ENCODE assay signal across 8 mouse cellular contexts in genomic region chr5:12030002-12030401, GRCm38 (mm10).
A peak's percentile ranks its signal among the peaks of the same experiment; 100 is the strongest.
DNase-seq lines count a peak whose midpoint lies in the region; ATAC-seq lines count a peak whose summit lies in the region.

No protein-coding gene starts in this region.

- H3K9me3 ChIP-seq in embryonic facial prominence, embryonic 10.5 days: no peaks in the 10 kb centered on the region
- H3K9me3 ChIP-seq in midbrain, embryonic 10.5 days (replicated peaks): no peaks in the 10 kb centered on the region
- H3K9me3 ChIP-seq in stomach, embryonic 16.5 days (replicated peaks; ENCODE audit: control insufficient read depth, low read length): no peaks in the 10 kb centered on the region

- peak; percentile 52 to 76 for DNase-seq in heart, postnatal 10 days
- no peak for DNase-seq in heart, postnatal 25 days (ENCODE audit: low spot score)
- DNase-seq in adipocyte (ENCODE audit: low spot score): peak; percentile 71
- peak; percentile 48 for DNase-seq in embryonic facial prominence, embryonic 10.5 days (ENCODE audit: low spot score)
- peak; percentile 47 for DNase-seq in hindlimb bud, embryonic 11.5 days (ENCODE audit: extremely low spot score, low read depth, low spot score)
- DNase-seq in layer of hippocampus, postnatal 14 days (ENCODE audit: low spot score in 2 of 2): peak; percentile 12 to 74
- peak; percentile 37 for DNase-seq in midbrain, embryonic 10.5 days (ENCODE audit: low spot score)

- 0 out of 2 replicates have a peak, but pooled peaks have one; percentile 47 for ATAC-seq in stomach, embryonic 16.5 days (ENCODE audit: insufficient read depth, low FRiP score)

- intact Hi-C loops in heart, postnatal 10 days (cut with DNase I): loop anchor here (1.0 to 5.0 kb wide), 3 partner anchors 353 to 527 kb away; partner anchors contain the start of gene Sema3d
- intact Hi-C loops in heart, postnatal 25 days (cut with DNase I): loop anchor here (5.0 kb wide), 3 partner anchors 352 to 527 kb away; partner anchors contain the start of gene Sema3d

- no peaks in the 10 kb centered on the region for H3K27me3 ChIP-seq in embryonic facial prominence, embryonic 10.5 days (replicated peaks; ENCODE audit: low read depth, poor library complexity, severe bottlenecking)
- no peaks in the 10 kb centered on the region for H3K27me3 ChIP-seq in midbrain, embryonic 10.5 days (ENCODE audit: low read depth, poor library complexity, severe bottlenecking)
- H3K27me3 ChIP-seq in stomach, embryonic 16.5 days (ENCODE audit: control insufficient read depth, insufficient read depth, low read length): no peaks in the 10 kb centered on the region

- no peak overlapping the region for H3K27ac ChIP-seq in embryonic facial prominence, embryonic 10.5 days (replicated peaks)
- H3K27ac ChIP-seq in midbrain, embryonic 10.5 days (replicated peaks): no peak overlapping the region
- H3K27ac ChIP-seq in stomach, embryonic 16.5 days (ENCODE audit: low read length): no peak overlapping the region

- no peak overlapping the region for H3K4me3 ChIP-seq in embryonic facial prominence, embryonic 10.5 days
- no peak overlapping the region for H3K4me3 ChIP-seq in midbrain, embryonic 10.5 days
- no peak overlapping the region for H3K4me3 ChIP-seq in stomach, embryonic 16.5 days (replicated peaks; ENCODE audit: low read length)

- H3K4me2 ChIP-seq in stomach, embryonic 16.5 days (ENCODE audit: low read depth, low read length): no peak overlapping the region

- no peak overlapping the region for H3K9ac ChIP-seq in stomach, embryonic 16.5 days (ENCODE audit: low read length)

- H3K36me3 ChIP-seq in embryonic facial prominence, embryonic 10.5 days (replicated peaks): no peaks in the 10 kb centered on the region
- no peaks in the 10 kb centered on the region for H3K36me3 ChIP-seq in midbrain, embryonic 10.5 days
- H3K36me3 ChIP-seq in stomach, embryonic 16.5 days (ENCODE audit: control insufficient read depth, insufficient read depth, low read length): no peaks in the 10 kb centered on the region

- WGBS in embryonic facial prominence, embryonic 10.5 days: 23% methylated on average over 5 of the region's 5 CpGs
- 29% methylated on average over 5 of the region's 5 CpGs for WGBS in midbrain, embryonic 10.5 days
- 9% methylated on average over 5 of the region's 5 CpGs for WGBS in stomach, embryonic 16.5 days

- H3K4me1 ChIP-seq in embryonic facial prominence, embryonic 10.5 days: no peaks in the 10 kb centered on the region
- H3K4me1 ChIP-seq in midbrain, embryonic 10.5 days: no peaks in the 10 kb centered on the region
- no peaks in the 10 kb centered on the region for H3K4me1 ChIP-seq in stomach, embryonic 16.5 days (ENCODE audit: control insufficient read depth, insufficient read depth, low read length)
